Mouse (Mus musculus) right cerebral cortex, adult 2 months (tissue): ENCODE data around the gene Ncs1.

Experiments
- DNase-seq, 2 experiments: peaks; one replicate each; pipeline ENCODE4 v3.0.0; 2021 to 2022; ENCODE audit warnings: low spot score in 2 of 2

The Ncs1 gene

DNA sequence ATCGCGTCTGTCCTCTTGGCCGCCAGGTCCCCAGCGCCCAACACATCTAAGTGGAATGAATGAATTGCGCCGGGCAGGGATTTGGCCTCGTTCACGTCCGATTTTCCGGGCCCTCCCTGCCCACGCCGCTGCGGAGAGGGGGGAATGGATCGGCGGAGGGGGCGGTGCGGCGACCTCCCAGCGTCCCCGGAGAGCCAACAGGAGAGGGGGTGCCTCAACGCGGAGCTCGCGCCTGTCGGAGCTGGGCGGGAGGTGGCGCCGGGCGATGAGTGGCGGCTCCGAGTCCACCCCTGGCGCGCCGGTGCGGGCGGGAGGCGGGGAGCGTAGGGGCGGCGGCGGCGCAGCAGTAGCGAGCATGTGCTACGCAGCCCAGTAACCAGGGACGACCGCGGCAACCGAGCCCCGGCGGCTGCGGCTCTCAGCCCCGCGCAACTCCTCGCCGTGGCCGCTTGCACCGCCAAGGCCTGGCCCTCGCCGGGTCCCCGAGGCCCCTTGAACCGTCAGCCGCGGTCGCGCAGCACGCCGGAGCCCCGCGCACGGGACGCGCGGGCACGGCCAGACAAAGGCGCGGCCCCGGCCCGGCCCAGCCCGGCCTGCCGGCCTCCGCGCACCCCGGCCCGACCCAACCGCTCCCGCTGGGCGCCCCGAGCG, at the start of gene Ncs1:
Gene Ncs1, plus strand, starts transcription at position 333 of the 651 bp plus-strand sequence.
- DNase-seq: peak; percentile 86 to 88

DNA sequence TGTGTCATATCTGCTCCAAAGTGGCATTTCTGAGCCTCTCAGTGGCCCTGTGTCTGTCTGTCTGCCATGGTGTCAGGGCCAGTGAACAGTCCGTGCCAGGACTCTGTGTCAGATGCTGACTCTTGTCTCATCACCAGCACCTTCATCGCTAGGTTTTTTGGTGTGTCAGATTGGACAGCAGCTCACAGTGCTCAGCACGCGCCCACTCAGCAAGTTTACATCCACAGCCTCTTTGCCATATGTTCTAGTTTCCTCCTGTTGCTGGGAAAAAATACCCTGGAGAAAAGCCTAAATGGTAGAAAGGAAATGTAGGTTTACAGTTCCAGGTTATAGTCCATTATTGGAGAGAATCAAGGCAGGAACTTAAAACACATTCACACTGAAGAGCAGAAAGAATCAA, 47.0 kb upstream of the Ncs1 start:
- DNase-seq: peak; percentile 56 to 63

GRCm38 (mm10) chr2:31200051-31200450, 45.6 kb upstream of the Ncs1 start:
- no peak for DNase-seq

DNA sequence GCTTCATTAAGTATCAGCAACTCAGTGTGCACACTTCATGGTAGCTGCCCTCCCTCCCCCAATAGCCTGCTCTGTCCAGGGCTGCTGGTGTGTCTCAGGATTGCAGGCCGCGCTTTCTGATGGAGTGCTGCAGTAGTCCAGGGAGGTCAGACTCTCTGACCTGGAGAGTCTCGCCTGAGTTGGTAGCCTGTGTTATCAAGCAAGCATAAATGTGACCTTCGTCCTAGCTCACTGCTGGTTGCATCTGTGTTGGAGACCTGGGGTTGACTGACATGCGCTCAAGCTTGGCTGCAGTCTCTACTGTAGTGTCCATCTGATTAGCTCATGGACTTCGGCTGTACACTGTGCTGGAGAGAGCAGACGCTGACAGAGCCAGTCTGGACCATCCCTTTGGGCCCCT, 43.8 kb upstream of the Ncs1 start:
- no peak for DNase-seq

DNA sequence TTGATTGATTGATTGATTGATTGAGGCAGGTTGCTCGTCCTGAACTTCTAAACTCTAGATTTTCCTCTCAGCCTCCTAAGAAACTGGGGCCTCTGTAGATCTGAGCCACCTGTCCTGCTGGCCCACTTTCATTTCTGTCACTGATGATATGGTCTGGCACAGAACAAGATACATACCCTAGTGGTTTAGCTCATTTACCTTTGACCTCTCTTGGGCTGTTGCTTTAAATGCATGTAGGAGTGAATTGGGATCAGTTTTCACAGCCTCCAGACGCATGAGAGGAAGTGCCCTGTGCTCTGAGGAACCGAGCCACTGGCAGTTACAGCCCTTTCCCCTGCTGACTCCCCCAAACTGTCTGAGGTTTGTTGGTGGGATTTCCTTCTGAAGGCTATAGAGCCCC, 43.3 kb upstream of the Ncs1 start:
- no peak for DNase-seq

DNA sequence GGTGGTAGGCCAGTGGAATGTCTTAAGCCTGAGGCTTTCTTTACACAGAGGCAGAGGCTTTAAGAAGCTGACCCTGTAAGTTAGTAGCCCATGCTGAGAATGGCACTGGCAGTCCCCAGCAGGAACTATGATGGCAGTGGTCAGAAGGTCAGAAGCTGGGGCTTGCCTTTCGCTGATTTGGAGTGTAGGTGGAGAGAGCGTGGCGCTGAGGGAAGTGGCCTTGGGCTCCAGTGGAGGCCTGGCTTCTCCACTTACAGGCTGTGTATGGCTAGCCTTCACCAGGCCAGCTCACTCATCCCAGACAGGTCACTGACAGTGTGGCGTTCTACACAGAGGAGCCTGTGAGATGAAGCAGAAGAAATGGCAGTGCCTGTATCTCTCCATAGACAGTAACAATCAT, 42.7 kb upstream of the Ncs1 start:
- DNase-seq: no peak

DNA sequence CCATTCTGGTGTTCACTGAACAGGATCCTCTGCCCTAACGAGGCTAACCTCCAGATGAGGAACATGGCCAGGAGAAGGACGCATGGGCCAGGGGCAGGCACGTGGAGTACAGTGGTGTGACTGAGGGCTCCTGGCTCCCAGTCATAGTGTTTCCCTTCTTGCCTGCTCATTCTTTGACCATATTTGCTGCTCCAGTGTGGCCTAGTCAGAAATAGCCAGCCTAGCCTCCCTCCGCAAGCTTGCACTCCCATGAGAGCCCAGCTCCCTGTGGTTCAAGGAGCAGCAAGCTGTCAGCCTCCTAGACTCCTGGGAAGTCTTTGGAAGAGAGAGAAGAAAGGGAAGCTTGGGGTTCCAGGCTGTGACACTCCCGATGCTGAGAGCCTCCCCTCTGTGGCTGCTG, 40.9 kb upstream of the Ncs1 start:
- DNase-seq: no peak

- no peak for DNase-seq
Observed at GRCm38 (mm10) chr2:31206211-31206610, 39.4 kb upstream of the Ncs1 start.

DNA sequence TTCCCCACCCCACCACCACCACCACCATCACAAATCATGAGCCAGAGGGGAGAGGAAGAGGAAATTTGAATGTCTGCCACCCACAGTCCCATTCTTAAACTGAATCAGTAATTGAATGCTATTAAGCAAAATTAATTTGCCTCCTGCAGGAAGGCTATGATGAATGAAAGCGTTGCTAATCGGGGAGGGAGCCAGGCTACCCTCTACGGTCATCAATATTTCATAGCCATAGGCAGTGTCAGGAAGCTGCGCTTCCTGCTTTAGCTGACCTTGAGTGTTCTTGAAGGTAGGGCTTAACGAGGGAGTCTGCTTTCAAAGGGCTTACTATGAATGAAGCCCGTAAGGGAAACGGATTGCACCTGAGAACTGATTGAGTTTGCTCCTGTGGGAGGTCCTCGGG, 38.7 kb upstream of the Ncs1 start:
- DNase-seq: no peak

DNA sequence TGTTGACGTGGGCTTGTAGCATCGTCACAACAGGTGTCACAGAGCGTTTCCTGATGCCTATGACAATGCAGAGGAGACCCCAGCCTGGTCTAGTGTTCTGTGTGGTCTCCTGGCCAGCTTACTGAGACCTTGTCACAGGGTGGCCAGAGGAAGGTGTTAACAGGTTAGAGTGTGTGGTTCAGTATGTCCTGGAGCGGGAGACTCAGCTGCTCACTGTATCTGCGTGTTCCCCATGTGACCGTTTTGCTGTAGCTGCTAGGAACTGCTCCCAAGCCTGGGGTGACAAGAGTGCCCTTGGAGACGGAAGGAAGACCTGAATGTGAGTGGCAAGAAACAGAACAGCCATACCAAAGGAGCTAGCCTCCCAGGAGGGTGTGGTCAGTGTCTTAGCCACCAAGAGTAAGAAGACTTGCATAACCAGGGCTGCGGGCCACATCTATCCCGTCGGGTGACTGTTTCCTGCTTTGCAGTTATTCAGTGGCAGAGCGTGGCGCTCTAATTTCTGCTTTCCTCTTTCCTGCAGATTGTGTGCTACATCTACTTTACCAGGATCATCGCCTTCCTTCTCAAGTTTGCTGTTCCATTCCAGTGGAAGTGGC, 37.0 kb upstream of the Ncs1 start:
- DNase-seq: no peak

GRCm38 (mm10) chr2:31209525-31209924, 36.1 kb upstream of the Ncs1 start:
- no peak for DNase-seq

DNA sequence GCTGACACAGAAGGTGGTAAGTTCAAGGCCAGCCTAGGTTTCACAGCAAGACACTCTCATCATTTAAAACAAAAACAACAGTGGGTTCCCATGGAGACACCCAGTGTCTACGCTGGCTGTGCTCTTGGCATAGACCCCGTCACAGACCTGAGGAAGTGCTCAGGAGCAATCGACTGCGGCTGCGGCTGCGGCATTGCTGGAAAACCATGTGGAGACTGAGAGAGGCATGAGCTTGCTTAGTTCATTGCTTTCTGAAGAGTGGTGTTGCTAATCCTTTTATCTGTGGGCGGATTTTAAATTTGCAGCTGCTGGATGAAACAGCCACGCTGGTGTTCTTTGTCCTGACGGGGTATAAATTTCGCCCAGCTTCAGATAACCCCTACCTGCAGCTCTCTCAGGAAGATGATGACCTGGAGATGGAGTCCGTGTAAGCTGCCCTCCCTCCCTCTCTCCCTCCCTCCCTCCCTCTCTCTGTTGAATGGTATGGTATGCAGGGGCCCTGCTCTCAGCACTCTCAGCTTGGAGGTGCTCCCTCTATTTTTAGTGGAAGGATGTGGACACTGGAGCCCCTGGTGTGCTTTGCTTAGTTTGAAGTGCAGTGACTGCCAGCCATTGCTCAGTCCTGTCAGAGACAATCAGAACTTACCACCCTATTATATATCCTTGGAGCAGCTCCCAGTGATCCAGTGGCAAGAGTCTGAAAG, 35.3 kb upstream of the Ncs1 start:
- no peak for DNase-seq

GRCm38 (mm10) chr2:31211204-31211603, 34.4 kb upstream of the Ncs1 start:
- no peak for DNase-seq

DNA sequence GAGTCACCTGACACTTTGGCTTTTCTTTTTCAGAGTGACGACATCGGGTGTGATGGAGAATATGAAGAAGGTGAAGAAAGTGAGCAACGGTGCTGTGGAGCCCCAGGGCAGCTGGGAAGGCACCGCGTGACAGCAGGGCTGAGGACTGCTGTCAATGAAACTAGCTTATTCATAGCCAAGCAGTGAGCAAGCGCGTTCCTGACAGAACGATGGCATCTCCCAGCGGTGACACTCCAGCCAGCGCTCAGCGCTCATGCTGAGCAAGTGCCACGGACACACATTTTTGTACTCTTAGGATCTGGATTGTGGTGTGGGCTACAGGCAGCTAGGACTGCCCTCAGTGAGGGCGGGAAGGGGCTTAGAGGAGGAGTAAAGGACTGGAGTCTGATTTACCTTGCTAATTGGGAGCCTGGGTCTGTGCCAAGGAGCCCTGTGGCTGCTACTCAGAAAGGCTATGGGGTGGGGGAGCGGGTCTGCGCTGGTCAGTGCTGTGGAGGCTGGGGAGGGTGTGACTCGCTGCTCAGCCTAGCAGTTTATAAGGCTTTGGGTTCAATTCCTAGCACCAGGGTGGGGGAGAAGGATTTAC, 31.3 kb upstream of the Ncs1 start:
- no peak for DNase-seq

GRCm38 (mm10) chr2:31218611-31219010, 27.0 kb upstream of the Ncs1 start:
- no peak for DNase-seq

GRCm38 (mm10) chr2:31219470-31219869, 26.2 kb upstream of the Ncs1 start:
- DNase-seq: no peak

DNA sequence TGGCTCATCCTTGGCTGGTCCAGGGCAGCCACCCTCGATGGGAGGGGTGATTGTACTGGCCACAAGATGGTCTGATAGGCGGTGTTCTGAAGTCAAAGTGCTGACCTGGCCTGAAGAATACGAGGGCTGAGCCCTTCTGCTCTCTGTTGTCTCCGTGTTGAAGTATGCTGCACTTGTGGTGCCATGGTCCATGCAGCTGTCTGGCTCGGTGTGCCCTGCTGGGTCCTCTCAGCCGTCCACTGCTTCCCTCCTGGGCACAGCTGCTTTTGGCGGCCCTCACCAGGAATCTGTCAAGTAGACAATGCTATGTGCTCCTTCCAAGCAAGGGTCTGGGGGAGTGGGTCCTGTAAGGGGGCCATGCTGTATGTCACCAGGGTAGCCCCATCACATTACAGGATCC, 24.8 kb upstream of the Ncs1 start:
- no peak for DNase-seq

DNA sequence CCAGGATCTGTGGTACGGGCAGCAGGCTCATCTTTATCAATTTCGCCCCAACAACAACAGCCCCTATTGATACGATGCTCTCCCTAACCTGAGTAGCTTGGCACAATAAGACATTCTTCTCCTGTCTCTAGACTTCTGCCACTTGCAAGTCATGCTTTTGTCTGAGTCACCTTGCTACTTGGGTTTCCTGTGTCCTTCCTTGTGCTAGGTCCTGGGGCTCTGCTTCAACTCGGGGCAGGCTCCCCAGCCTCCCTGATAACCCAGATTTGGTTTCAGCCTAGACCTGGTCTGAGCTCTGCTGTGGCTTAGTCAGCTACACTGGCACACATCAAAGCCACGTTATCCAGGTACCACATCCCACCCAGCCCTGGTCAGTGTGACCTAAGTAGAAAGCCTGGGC, 24.0 kb upstream of the Ncs1 start:
- no peak for DNase-seq

DNA sequence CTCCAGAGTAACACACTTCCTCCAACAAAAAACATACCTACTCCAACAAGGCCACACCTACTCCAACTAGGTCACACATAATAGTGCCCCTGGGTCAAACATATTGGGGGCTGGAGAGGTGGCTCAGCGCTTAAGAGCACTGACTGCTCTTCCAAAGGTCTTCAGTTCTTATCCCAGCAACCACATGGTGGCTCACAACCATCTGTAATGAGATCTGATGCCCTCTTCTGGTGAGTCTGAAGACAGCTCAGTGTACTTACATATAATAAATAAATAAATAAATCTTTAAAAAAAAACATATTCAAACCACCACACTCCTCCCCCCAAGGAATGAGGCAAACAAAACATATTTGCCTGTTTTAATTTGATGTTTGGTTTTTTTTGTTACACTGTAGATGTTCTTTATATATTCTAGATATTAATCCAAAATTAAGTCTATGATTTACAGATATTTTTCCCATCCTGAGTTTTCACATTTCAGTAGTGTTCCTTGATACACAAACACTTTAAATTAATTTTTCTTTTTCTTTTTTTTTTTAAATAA, 16.8 kb upstream of the Ncs1 start:
- no peak for DNase-seq

DNA sequence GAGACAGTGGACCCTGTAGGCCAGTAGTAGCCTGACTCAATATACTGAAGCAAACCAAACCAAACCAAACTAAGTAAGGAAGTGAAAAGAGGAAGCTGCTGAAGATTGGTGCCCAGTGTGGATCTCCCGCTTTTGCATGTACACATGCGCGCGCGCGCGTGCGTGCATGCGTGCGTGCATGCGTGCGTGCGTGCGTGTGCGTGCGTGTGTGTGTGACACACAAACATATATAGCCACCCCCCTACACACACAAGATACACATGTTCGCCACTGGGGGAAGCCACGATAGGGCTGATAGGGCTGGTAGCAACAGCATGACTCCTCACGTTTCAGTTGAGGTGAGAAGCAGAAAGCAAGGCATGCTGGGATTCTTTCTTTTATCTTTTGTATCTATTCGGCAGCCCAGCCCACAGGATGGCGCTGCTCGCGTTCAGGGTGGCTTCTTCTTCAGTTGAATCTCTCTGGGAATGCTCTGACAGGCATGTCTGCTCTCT, 6.4 kb upstream of the Ncs1 start:
- no peak for DNase-seq

- DNase-seq: no peak
Observed at GRCm38 (mm10) chr2:31239833-31240232, 5.8 kb upstream of the Ncs1 start.

DNA sequence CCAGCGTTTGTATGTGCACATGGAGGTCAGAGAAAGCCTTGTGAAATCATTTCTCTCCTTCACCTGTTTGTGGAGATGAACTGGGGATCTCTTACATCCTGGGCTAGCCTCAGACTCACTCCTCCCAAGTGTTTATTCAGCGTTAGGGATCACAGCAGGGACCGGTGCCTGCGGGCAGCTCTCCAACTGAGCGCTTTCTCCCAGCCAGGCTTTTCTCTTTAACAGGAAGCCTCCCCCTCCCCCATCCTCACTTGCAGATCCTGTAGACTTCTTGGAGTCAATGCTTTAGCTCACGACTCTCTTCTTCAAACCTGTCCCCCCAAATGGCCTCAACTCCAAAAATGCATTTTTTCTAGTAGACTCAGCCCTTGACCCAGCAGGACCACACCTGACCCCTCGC, 4.0 kb upstream of the Ncs1 start:
- no peak for DNase-seq

- DNase-seq: no peak
Observed at GRCm38 (mm10) chr2:31244216-31244615, 1.4 kb upstream of the Ncs1 start.
